Mouse (Mus musculus): ENCODE measurements around the gene Hsdl2. TPM values are rescaled to one million over a fixed set of nuclear protein-coding genes. Genes with fewer than 3 reads are reported as not detected.
"Not testable (repeated sequence)": the region's sequence is repeated elsewhere in the genome, so short reads cannot be mapped to it uniquely, and the experiment has no call there.

Hsdl2 gene
- polyA plus RNA-seq, 1 experiment = 21.3 TPM

- peak overlapping the region; percentile 91 for H3K27ac ChIP-seq (ENCODE audit: insufficient read depth, low read length)
- no peaks in the 10 kb centered on the region for H3K4me1 ChIP-seq (ENCODE audit: control insufficient read depth, insufficient read depth, low read length)
- TF ChIP-seq POLR2A (IDR thresholded peaks at IDR 0.05; ENCODE audit: low read depth, low read length) (no peak), CTCF (IDR thresholded peaks at IDR 0.05; ENCODE audit: borderline replicate concordance, insufficient read depth, low read length) (no peak)
- H3K4me3 ChIP-seq (ENCODE audit: insufficient read depth, low read length) = peak overlapping the region; percentile 85
Observed at GRCm38 (mm10) chr4:59548560-59549174, 32.7 kb upstream of the Hsdl2 start.

GRCm38 (mm10) chr4:59549175-59549976 lies 32.0 kb upstream of the Hsdl2 start, which contains the start of gene Ptbp3:
Gene Ptbp3, minus strand, starts transcription at chr4:59549364.
- peak within 1 kb of the TSS; percentile 85 for H3K4me3 ChIP-seq (ENCODE audit: insufficient read depth, low read length)
- peak; percentile 83 for TF ChIP-seq POLR2A (IDR thresholded peaks at IDR 0.05; ENCODE audit: low read depth, low read length)
- no peak for TF ChIP-seq CTCF (IDR thresholded peaks at IDR 0.05; ENCODE audit: borderline replicate concordance, insufficient read depth, low read length)
- peak within 1 kb of the TSS; percentile 91 for H3K27ac ChIP-seq (ENCODE audit: insufficient read depth, low read length)
- no peaks in the 10 kb centered on the region for H3K4me1 ChIP-seq (ENCODE audit: control insufficient read depth, insufficient read depth, low read length)

- H3K4me1 ChIP-seq (ENCODE audit: control insufficient read depth, insufficient read depth, low read length) = no peaks in the 10 kb centered on the region
- no peak overlapping the region for H3K27ac ChIP-seq (ENCODE audit: insufficient read depth, low read length)
- TF ChIP-seq POLR2A (IDR thresholded peaks at IDR 0.05; ENCODE audit: low read depth, low read length) (no peak), CTCF (IDR thresholded peaks at IDR 0.05; ENCODE audit: borderline replicate concordance, insufficient read depth, low read length) (no peak)
- peak overlapping the region; percentile 50; the same call in 1 of the 2 replicates for H3K4me3 ChIP-seq (ENCODE audit: insufficient read depth, low read length)
Observed at GRCm38 (mm10) chr4:59549977-59550560, 31.3 kb upstream of the Hsdl2 start.

- no peak overlapping the region for H3K4me3 ChIP-seq (ENCODE audit: insufficient read depth, low read length)
- no peak for TF ChIP-seq POLR2A (IDR thresholded peaks at IDR 0.05; ENCODE audit: low read depth, low read length)
- no peak for TF ChIP-seq CTCF (IDR thresholded peaks at IDR 0.05; ENCODE audit: borderline replicate concordance, insufficient read depth, low read length)
- no peak overlapping the region for H3K27ac ChIP-seq (ENCODE audit: insufficient read depth, low read length)
Observed at GRCm38 (mm10) chr4:59551901-59552300, 29.5 kb upstream of the Hsdl2 start.

GRCm38 (mm10) chr4:59552835-59553234 lies 28.5 kb upstream of the Hsdl2 start:
- no peak overlapping the region for H3K4me3 ChIP-seq (ENCODE audit: insufficient read depth, low read length)
- no peak for TF ChIP-seq POLR2A (IDR thresholded peaks at IDR 0.05; ENCODE audit: low read depth, low read length)
- TF ChIP-seq CTCF (IDR thresholded peaks at IDR 0.05; ENCODE audit: borderline replicate concordance, insufficient read depth, low read length) = no peak
- H3K4me1 ChIP-seq (ENCODE audit: control insufficient read depth, insufficient read depth, low read length) = no peaks in the 10 kb centered on the region
- no peak overlapping the region for H3K27ac ChIP-seq (ENCODE audit: insufficient read depth, low read length)

More at GRCm38 (mm10) chr4:59551901-59552300, 29.5 kb upstream of the Hsdl2 start:
- no peaks in the 10 kb centered on the region for H3K4me1 ChIP-seq (ENCODE audit: control insufficient read depth, insufficient read depth, low read length)

GRCm38 (mm10) chr4:59553576-59553975 lies 27.8 kb upstream of the Hsdl2 start:
- H3K27ac ChIP-seq (ENCODE audit: insufficient read depth, low read length) = no peak overlapping the region
- TF ChIP-seq CTCF (IDR thresholded peaks at IDR 0.05; ENCODE audit: borderline replicate concordance, insufficient read depth, low read length) (no peak), POLR2A (IDR thresholded peaks at IDR 0.05; ENCODE audit: low read depth, low read length) (no peak)
- no peak overlapping the region for H3K4me3 ChIP-seq (ENCODE audit: insufficient read depth, low read length)
- no peaks in the 10 kb centered on the region for H3K4me1 ChIP-seq (ENCODE audit: control insufficient read depth, insufficient read depth, low read length)

DNA sequence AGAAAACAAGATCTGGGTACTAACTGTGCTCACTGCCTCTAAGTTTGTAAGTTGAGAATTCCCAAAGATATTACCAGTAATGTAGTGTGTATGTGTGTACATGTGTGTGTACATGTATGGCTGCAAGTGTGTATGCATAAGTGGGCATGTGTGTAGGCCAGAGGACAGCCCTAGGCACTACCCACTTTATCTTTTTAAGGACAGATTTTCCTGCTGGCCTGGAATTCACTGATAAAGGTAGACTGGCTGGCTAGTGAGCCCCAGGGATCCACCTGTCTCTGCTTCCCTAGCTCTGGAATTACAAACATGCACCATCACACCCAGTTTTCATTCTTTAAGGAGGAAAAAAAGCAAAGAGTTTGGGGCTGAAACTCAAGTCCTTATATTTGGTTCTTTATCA lies 26.2 kb upstream of the Hsdl2 start:
- Histone ChIP-seq H3K4me3 (ENCODE audit: insufficient read depth, low read length) (no peak overlapping the region), H3K4me1 (ENCODE audit: control insufficient read depth, insufficient read depth, low read length) (peaks cover 3% of the 10 kb centered on the region; the same call in 1 of the 2 replicates), H3K27ac (ENCODE audit: insufficient read depth, low read length) (no peak overlapping the region)
- TF ChIP-seq POLR2A (IDR thresholded peaks at IDR 0.05; ENCODE audit: low read depth, low read length) (no peak), CTCF (IDR thresholded peaks at IDR 0.05; ENCODE audit: borderline replicate concordance, insufficient read depth, low read length) (no peak)

DNA sequence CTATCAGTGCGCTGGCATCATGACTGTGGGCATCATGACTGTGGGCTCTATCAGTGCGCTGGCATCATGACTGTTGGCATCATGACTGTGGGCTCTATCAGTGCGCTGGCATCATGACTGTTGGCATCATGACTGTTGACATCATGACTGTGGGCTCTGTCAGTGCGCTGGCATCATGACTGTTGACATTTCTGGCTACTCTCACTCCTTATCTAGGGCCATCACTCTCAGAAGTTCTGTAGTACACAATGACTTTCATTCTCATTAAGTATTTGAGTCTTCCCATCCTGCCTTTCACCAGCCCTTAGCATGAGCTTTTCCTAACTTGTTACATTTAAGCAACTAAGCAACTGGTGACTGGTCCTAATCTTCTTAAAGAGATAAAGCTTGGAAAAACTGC lies 24.0 kb upstream of the Hsdl2 start:
- H3K4me1 ChIP-seq (ENCODE audit: control insufficient read depth, insufficient read depth, low read length); H3K27ac ChIP-seq (ENCODE audit: insufficient read depth, low read length); H3K4me3 ChIP-seq (ENCODE audit: insufficient read depth, low read length): not testable (repeated sequence)

GRCm38 (mm10) chr4:59558096-59558720 lies 23.2 kb upstream of the Hsdl2 start:
- Histone ChIP-seq H3K4me3 (ENCODE audit: insufficient read depth, low read length) (no peak overlapping the region), H3K4me1 (ENCODE audit: control insufficient read depth, insufficient read depth, low read length) (peaks cover 6% of the 10 kb centered on the region), H3K27ac (ENCODE audit: insufficient read depth, low read length) (no peak overlapping the region)
- TF ChIP-seq CTCF (IDR thresholded peaks at IDR 0.05; ENCODE audit: borderline replicate concordance, insufficient read depth, low read length) = no peak
- no peak for TF ChIP-seq POLR2A (IDR thresholded peaks at IDR 0.05; ENCODE audit: low read depth, low read length)

All from embryonic fibroblast, embryonic 13.5 days (primary cell).